Mouse (Mus musculus): ENCODE measurements around the gene Kcnd1.

GRCm38 (mm10) chrX:7878495-7878894, 56.4 kb downstream of the Kcnd1 start:
- no peak for TF ChIP-seq POLR2A (IDR thresholded peaks at IDR 0.05; ENCODE audit: control insufficient read depth, low read depth, low read length)
- TF ChIP-seq CTCF (IDR thresholded peaks at IDR 0.05; ENCODE audit: control insufficient read depth, insufficient read depth, insufficient replicate concordance, low read depth, low read length): no peak
